Mouse (Mus musculus) forebrain, embryonic 13.5 days (tissue): ENCODE measurements around the gene Zfp988. TPM values are rescaled to one million over a fixed set of nuclear protein-coding genes. Genes with fewer than 3 reads are reported as not detected.
"Not testable (repeated sequence)": the region's sequence is repeated elsewhere in the genome, so short reads cannot be mapped to it uniquely, and the experiment has no call there.

Source experiments
- ATAC-seq: fragments of 200-750 bp; cut with Nextera tagmentation; 2 replicates; pipeline ENCODE4 v1.8.0; 2017
- H3K27ac ChIP-seq: fragments of 300-500 bp; sonication (generic); 2 replicates; pipeline ENCODE4 v1.5.1; 2015; ENCODE audit warnings: inconsistent platforms, mild to moderate bottlenecking, moderate library complexity
- H3K27me3 ChIP-seq: fragments of 300-500 bp; sonication (generic); 2 replicates; pipeline ENCODE4 v1.6.1; 2015; ENCODE audit warnings: mild to moderate bottlenecking, inconsistent platforms
- H3K36me3 ChIP-seq: fragments of 300-500 bp; sonication (generic); 2 replicates; pipeline ENCODE4 v1.6.1; 2015; ENCODE audit warnings: mild to moderate bottlenecking, inconsistent platforms; ENCODE audit not compliant: poor library complexity, severe bottlenecking
- H3K4me1 ChIP-seq: fragments of 300-500 bp; sonication (generic); 2 replicates; pipeline ENCODE4 v1.6.1; 2015; ENCODE audit warnings: inconsistent platforms
- H3K4me2 ChIP-seq: fragments of 300-500 bp; sonication (generic); 2 replicates; pipeline ENCODE4 v1.6.1; 2015; ENCODE audit warnings: inconsistent platforms, mild to moderate bottlenecking, moderate library complexity
- H3K4me3 ChIP-seq: fragments of 300-500 bp; sonication (generic); 2 replicates; pipeline ENCODE4 v1.5.1; 2015; ENCODE audit warnings: mild to moderate bottlenecking, inconsistent platforms
- H3K9ac ChIP-seq: fragments of 300-500 bp; sonication (generic); 2 replicates; pipeline ENCODE4 v1.6.1; 2015; ENCODE audit warnings: mild to moderate bottlenecking, inconsistent platforms
- H3K9me3 ChIP-seq: fragments of 300-500 bp; sonication (generic); replicated peaks from 2 replicates; pipeline ENCODE4 v1.6.1; 2016; ENCODE audit warnings: inconsistent platforms
- whole genome bisulfite sequencing: fragments of 180-500 bp; shearing (Covaris S2); methylation state at CpG from one replicate; pipeline ENCODE4 v1.1.7; 2015; 5-methylcytosine and 5-hydroxymethylcytosine counted together
- polyA plus RNA-seq: library from polyadenylated mRNA; unstranded; fragments of >200 nt; fragmentation: Nextera tagmentation; extraction: Ambion mirVana; gene quantifications from 2 replicates; pipeline ENCODE4 v1.2.1, GENCODE M21; 2015

The Zfp988 gene
- not detected in 2 replicates for polyA plus RNA-seq

DNA sequence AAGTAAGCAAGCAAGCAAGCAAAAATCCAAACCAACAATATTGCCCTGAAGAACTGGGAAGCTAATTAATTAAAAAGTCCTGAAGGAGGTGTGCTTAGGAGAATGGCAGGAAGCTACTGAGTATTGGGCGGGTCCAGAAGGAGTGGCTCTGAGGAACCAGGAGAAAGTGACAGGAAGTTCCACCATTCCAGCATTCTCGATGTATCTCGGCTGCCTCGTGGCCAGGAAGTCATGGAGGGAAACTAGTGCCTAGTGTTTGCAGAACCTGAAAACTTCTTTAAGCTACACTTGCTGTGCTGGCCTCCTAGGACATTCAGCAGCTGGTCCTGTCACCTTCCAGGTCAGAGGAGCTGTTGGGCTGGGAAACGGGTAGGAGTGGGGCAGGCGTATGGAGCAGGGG is at the start of gene Zfp988:
Gene Zfp988 (plus strand): TSS at position 239 of the 400 bp plus-strand sequence.
- not testable (repeated sequence) for H3K9ac ChIP-seq, H3K4me3 ChIP-seq, ATAC-seq, H3K27me3 ChIP-seq, H3K4me2 ChIP-seq, H3K36me3 ChIP-seq, H3K4me1 ChIP-seq, H3K27ac ChIP-seq
- H3K9me3 ChIP-seq, result peaks cover 12% of the 10 kb centered on the region
- WGBS, result 92% methylated on average over 6 of the region's 6 CpGs

GRCm38 (mm10) chr4:147262708-147263107 is 42.8 kb upstream of the Zfp988 start:
- H3K4me1 ChIP-seq, result not testable (repeated sequence)
- 94% methylated on average over 2 of the region's 3 CpGs for WGBS

DNA sequence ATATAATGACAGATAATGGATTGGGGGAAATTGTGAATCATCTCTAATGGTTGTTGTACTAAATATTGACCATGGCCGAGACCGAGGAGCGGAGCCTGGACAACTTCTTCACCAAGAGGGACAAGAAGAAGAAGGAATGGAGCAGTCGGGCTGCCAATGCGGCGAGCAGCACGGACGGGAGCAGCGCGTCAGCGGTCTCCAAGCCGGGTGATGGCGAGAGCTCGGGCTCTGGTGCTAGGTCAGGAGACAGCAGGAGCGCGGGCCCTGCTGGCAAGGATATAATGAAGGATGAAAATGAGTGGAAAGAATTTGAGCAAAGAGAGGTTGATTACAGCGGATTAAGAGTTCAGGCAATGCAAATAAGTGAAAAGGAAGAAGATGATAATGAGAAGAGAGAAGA is 38.2 kb upstream of the Zfp988 start:
- H3K27me3 ChIP-seq, H3K36me3 ChIP-seq, ATAC-seq, H3K4me2 ChIP-seq, H3K9ac ChIP-seq, H3K4me1 ChIP-seq, H3K4me3 ChIP-seq, H3K27ac ChIP-seq: not testable (repeated sequence)
- WGBS, result 87% methylated on average over 17 of the region's 17 CpGs
- peaks cover 35% of the 10 kb centered on the region for H3K9me3 ChIP-seq

More at GRCm38 (mm10) chr4:147262708-147263107, 42.8 kb upstream of the Zfp988 start:
- ATAC-seq, H3K27me3 ChIP-seq, H3K4me2 ChIP-seq, H3K36me3 ChIP-seq, H3K9ac ChIP-seq, H3K4me3 ChIP-seq, H3K27ac ChIP-seq: not testable (repeated sequence)
- peaks cover 13% of the 10 kb centered on the region for H3K9me3 ChIP-seq

DNA sequence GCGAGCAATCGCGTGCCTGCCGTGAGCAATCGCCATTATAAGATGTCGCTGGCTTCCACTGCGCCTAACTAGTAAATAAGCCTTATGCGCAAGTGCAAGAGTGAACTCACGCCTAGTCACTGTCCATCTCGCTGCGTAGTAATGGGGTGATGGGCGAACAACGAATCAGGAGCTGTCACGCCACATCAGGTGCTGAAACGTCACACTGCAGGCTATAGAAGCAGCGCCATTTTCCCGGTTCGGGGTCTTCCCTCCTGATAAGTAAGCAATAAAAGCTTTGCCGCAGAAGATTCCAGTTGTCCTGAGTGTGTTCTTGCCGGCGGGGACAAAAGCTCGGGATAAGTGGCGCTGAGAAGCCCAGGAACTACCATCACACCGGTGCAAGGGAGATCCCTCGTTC is 36.7 kb upstream of the Zfp988 start:
- not testable (repeated sequence) for ATAC-seq, H3K27ac ChIP-seq, H3K4me3 ChIP-seq, H3K4me1 ChIP-seq, H3K27me3 ChIP-seq, H3K36me3 ChIP-seq, H3K4me2 ChIP-seq, H3K9ac ChIP-seq
- 88% methylated on average over 25 of the region's 25 CpGs for WGBS
- H3K9me3 ChIP-seq, result peaks cover 44% of the 10 kb centered on the region

- not testable (repeated sequence) for H3K4me2 ChIP-seq, ATAC-seq, H3K36me3 ChIP-seq, H3K4me3 ChIP-seq, H3K27ac ChIP-seq, H3K4me1 ChIP-seq, H3K9ac ChIP-seq, H3K27me3 ChIP-seq
- 85% methylated on average over 4 of the region's 4 CpGs for WGBS
- H3K9me3 ChIP-seq, result peaks cover 55% of the 10 kb centered on the region
Observed at GRCm38 (mm10) chr4:147270026-147270425, 35.4 kb upstream of the Zfp988 start.

DNA sequence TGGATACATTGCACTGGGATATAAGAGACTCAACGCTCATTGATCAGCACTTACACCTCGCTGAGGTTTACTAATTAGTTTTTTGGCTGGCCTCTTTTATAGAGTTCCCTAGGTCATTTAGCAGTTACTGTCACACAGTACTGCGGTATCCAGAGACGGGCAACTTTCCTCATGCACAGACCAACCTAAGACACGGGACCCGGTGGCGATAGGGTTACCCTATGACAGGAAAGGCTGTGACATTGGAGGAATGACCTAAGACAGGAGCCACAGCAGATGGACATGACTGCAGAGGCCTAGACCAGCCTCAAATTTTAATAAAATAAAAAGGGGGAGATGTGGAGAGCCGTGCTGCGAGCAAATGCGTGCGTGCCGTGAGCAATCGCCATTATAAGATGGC is 33.9 kb upstream of the Zfp988 start:
- not testable (repeated sequence) for H3K4me1 ChIP-seq, H3K27ac ChIP-seq, H3K9ac ChIP-seq, H3K4me3 ChIP-seq, ATAC-seq, H3K4me2 ChIP-seq, H3K36me3 ChIP-seq, H3K27me3 ChIP-seq
- 88% methylated on average over 13 of the region's 13 CpGs for WGBS
- peaks cover 64% of the 10 kb centered on the region for H3K9me3 ChIP-seq

DNA sequence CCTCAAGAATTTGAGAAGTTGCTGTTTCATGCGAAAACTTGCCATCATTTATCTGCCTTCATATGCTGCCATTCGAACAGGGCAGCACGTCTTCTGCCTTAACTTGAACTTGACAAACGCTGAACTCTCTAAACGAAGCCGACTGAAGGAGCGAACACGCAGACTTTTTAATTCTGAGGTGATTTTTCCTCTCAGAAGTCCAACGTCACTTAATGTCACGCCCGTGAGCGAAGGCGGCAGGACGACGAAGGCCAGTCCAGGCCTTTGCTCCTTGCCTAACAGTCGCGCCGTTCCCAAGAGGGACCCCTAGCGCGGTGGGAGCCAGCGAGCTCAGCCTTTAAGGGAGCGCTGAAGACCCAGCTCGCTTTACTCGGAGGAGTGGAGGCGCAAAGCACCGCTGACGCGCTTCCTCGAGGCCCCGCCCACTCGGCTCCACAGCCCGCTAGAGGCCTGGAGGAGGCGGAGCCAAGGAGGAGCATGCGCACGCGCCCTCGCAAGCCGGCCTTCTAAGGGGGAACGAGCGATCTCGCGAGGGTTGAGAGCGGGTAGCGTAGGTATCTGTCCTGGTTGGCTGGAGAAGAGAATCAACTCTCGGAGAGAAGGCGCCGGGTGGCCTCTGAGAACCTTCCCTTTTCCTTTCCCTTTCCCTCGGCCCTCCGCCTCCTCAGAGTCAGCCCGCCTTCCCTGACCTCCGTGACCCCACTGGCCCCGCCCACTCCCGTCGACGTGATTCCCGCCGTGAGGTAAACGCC is 30.3 kb upstream of the Zfp988 start:
- ATAC-seq, result peak; percentile 50; the same call in 1 of the 2 replicates
- Histone ChIP-seq H3K4me2 (peak overlapping the region; percentile 33; the same call in 1 of the 2 replicates), H3K4me3 (peak overlapping the region; percentile 15; the same call in 1 of the 2 replicates), H3K9me3 (peaks cover 37% of the 10 kb centered on the region)
- H3K36me3 ChIP-seq, H3K4me1 ChIP-seq, H3K27ac ChIP-seq, H3K27me3 ChIP-seq, H3K9ac ChIP-seq: not testable (repeated sequence)
- 41% methylated on average over 58 of the region's 58 CpGs for WGBS

DNA sequence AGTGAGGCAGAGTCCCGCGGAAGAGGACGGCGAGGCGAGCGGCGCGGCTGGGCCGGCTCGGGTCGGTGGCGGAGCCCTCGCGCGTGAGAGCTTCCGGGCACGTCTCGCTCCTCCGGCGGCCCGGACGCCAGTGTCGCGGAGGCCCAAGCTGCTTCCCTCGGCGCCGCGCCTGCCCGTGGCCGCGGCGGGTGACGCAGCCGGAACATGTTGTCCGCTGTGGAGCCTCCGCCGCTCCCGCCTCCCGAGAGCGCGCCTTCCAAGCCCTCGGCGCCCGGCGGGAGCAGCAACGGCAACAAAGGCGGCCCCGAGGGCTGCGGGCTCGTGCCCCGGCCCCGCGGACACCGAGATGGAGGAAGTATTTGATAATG is 29.7 kb upstream of the Zfp988 start:
- not testable (repeated sequence) for ATAC-seq, H3K27me3 ChIP-seq, H3K27ac ChIP-seq, H3K36me3 ChIP-seq, H3K9ac ChIP-seq, H3K4me1 ChIP-seq
- H3K9me3 ChIP-seq, result peaks cover 34% of the 10 kb centered on the region
- 29% methylated on average over 54 of the region's 54 CpGs for WGBS
- H3K4me2 ChIP-seq, result peak overlapping the region; percentile 33; the same call in 1 of the 2 replicates
- peak overlapping the region; percentile 15; the same call in 1 of the 2 replicates for H3K4me3 ChIP-seq

DNA sequence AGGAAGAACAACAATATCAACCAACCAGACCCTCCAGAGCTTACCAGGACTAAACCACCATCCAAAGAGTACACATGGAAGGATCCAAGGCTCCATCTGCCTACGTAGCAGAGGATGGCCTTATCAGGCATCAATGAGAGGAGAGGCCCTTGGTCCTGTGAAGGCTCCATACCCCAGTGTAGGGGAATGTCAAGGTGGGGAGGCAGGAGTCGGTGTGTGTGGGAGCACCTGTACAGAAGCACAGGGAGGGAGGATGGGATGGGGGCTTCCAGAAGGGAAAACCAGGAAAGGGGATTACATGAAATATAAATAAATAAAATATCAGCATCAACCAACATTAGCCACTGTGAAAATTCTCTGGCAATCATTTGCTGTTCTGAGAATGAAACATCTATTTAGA is 25.1 kb upstream of the Zfp988 start:
- H3K27ac ChIP-seq, H3K4me2 ChIP-seq, H3K9me3 ChIP-seq, H3K9ac ChIP-seq, H3K4me1 ChIP-seq, H3K27me3 ChIP-seq, H3K4me3 ChIP-seq, ATAC-seq, H3K36me3 ChIP-seq: not testable (repeated sequence)
- WGBS, result 71% methylated on average over 2 of the region's 2 CpGs

DNA sequence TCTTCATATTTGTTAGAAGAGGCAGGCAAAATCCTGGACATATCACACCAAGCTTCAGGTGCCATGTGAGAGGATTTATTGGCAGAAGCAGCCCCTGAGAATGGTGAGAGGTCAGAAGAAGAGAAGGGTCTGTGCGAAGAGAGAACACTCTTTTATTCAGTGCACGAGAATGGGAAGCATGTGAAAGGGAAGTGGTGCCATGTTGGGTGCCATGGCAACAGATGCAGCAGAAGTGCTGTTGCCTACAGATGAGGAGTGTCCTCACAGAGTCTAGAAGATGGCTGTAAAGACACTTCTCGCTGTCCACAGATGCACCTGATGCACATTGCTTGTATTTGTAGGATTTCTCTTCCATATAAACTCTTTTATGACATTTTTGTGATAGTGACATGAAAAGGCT is 6.9 kb upstream of the Zfp988 start:
- H3K4me3 ChIP-seq, ATAC-seq, H3K4me2 ChIP-seq, H3K27ac ChIP-seq, H3K9ac ChIP-seq, H3K9me3 ChIP-seq, H3K4me1 ChIP-seq, H3K36me3 ChIP-seq, H3K27me3 ChIP-seq: not testable (repeated sequence)
- 76% methylated on average over 3 of the region's 3 CpGs for WGBS

DNA sequence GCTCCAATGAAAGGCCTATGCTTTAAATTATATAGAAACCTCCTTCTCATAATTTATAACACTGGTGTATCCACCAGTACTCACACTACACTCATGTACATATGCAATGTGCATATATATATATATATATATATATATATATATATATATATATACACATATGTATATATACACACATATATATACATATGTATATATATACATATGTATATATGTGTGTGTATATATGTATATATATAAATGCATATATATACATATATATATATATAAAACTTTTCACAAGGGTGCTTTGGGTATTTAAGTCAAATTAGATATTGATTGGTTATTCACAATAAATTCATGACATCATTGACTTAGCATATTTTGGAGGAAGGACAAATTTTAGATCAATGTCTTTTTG is 3.1 kb upstream of the Zfp988 start:
- not testable (repeated sequence) for ATAC-seq, H3K9ac ChIP-seq, H3K4me1 ChIP-seq, H3K36me3 ChIP-seq, H3K27ac ChIP-seq, H3K27me3 ChIP-seq, H3K4me2 ChIP-seq, H3K4me3 ChIP-seq
- peaks cover 12% of the 10 kb centered on the region for H3K9me3 ChIP-seq

DNA sequence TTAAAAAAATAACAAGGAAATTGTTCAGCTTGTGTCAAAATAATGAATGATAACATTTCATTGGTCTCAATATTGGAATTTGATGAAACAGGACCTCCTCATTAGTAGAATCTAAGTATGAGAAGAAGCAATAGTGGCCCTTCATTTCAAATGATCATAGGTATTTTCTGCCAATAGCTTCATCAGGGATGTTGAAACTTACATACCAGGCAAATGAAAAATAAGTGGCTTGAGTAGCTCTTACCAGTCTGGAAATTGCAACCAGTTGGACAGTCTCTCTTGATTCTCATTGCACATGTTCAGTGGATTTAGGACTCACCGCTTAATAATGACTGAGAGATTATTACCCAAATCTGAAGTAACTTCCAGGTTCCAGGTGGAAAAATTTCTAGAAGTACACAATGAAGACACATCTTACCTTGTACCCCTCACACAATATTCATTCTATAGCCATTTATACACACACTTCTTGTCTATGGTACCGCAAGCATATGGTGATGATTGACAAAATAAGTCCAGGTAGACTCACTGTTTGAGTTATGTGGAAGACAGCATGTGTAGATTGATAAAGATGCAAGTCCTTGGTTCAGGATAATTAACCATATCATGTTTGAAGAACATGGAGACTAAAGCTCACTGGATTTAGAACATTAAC is 29.7 kb downstream of the Zfp988 start:
- H3K9ac ChIP-seq, H3K27ac ChIP-seq, ATAC-seq, H3K4me3 ChIP-seq, H3K4me2 ChIP-seq, H3K4me1 ChIP-seq, H3K27me3 ChIP-seq, H3K36me3 ChIP-seq: not testable (repeated sequence)
- H3K9me3 ChIP-seq, result peaks cover 53% of the 10 kb centered on the region
- 91% methylated on average over 2 of the region's 2 CpGs for WGBS
